In the genomic region with DNA sequence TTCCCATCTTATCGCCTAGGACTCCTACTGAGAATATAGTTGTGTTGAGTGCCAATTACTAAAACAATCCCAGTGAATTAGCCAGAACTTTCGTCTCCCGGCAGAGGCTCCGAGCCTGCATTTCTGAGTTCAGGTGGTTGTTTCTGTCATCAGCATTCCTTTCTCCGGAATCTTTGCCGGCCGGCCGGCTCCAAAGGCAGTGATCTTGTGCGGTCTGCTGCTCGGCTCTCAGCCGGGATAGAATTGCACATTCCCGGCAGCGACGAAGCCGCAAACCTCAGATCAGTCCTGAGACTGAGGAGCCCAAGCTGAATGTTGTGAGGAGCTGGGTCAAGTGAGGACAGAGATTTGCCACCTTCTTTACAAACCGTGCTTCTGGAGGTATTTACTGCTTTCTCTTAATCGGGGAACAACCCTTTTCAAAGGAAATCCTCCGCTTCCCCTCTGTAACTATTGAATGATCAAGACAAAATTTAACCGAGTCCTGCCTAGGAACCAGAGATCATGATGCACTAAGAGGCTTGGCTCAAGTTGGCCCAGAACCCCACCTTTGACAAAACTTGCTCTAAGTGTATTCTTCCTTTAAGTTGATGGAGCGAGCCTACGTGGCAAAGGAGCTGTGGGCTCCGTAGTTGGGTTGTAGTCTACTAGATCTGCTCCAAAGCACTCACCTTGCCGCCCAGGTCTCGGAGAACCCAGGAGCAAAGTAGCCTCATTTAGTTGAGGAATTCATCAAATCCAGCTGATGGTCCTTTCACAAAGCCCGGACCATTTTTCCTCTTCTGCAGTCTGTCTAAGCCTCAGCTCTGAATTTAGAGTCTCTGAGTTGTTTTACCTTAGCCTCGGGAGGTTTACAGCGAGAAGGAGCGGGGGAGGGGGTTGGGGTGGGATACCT, we compare ENCODE assay signal across 10 mouse cellular contexts. TPM values are rescaled to one million over a fixed set of nuclear protein-coding genes. Genes with fewer than 3 reads are reported as not detected.
DNase-seq lines count a peak whose midpoint lies in the region; ATAC-seq and TF ChIP-seq lines count a peak whose summit lies in the region.
"Had no signal": no experiment of that assay in that cellular context is flagged by ENCODE, and none has a peak within 500 bp of the region (broad histone marks: within the 10 kb centered on the region; RNA-seq: fewer than 3 reads in every experiment).

No protein-coding gene starts in this region.

- peaks cover 73% of the 10 kb centered on the region for H3K27me3 ChIP-seq in heart, embryonic 13.5 days (replicated peaks)
- H3K27me3 ChIP-seq in heart, adult 2 months (ENCODE audit: control insufficient read depth, insufficient read depth, low read length) = peaks cover 16% of the 10 kb centered on the region
- peaks cover 50% of the 10 kb centered on the region for H3K27me3 ChIP-seq in forebrain, embryonic 11.5 days (ENCODE audit: control insufficient read depth, insufficient read depth, low read length)
- peaks cover 86% of the 10 kb centered on the region for H3K27me3 ChIP-seq in midbrain, embryonic 13.5 days

- no peak for TF ChIP-seq EP300 in heart, adult 2 months (IDR thresholded peaks at IDR 0.05; ENCODE audit: insufficient read depth, low read depth, low read length)

- TF ChIP-seq POLR2A in heart, adult 2 months (IDR thresholded peaks at IDR 0.05; ENCODE audit: insufficient read depth, low read depth, low read length) = no peak

- intact Hi-C loops in heart, adult 2 months (cut with DNase I) = no loop called here

- no peaks in the 10 kb centered on the region for H3K36me3 ChIP-seq in heart, embryonic 13.5 days
- H3K36me3 ChIP-seq in heart, adult 2 months (ENCODE audit: control insufficient read depth, insufficient read depth, low read length) = no peaks in the 10 kb centered on the region
- H3K36me3 ChIP-seq in forebrain, embryonic 11.5 days (ENCODE audit: control insufficient read depth, insufficient read depth, low read length) = no peaks in the 10 kb centered on the region
- H3K36me3 ChIP-seq in midbrain, embryonic 13.5 days = no peaks in the 10 kb centered on the region

- H3K4me1 ChIP-seq in heart, embryonic 13.5 days = peaks cover 8% of the 10 kb centered on the region; the same call in 1 of the 2 replicates
- no peaks in the 10 kb centered on the region for H3K4me1 ChIP-seq in heart, adult 2 months (ENCODE audit: control insufficient read depth, insufficient read depth, low read length)
- peaks cover 2% of the 10 kb centered on the region; the same call in 1 of the 2 replicates for H3K4me1 ChIP-seq in forebrain, embryonic 11.5 days (replicated peaks; ENCODE audit: control insufficient read depth, insufficient read depth, low read length)
- peaks cover 10% of the 10 kb centered on the region for H3K4me1 ChIP-seq in midbrain, embryonic 13.5 days (replicated peaks)

- peak overlapping the region; percentile 26 for H3K4me3 ChIP-seq in heart, embryonic 13.5 days
- H3K4me3 ChIP-seq in heart, adult 2 months = no peak overlapping the region
- peak overlapping the region; percentile 5; the same call in 1 of the 2 replicates for H3K4me3 ChIP-seq in forebrain, embryonic 11.5 days (ENCODE audit: low read depth, low read length)
- H3K4me3 ChIP-seq in midbrain, embryonic 13.5 days (replicated peaks) = no peak overlapping the region; the same call in 1 of the 2 replicates

- no peak for TF ChIP-seq CTCF in heart, adult 2 months (IDR thresholded peaks at IDR 0.05)

- peak overlapping the region; percentile 54 for H3K4me2 ChIP-seq in heart, embryonic 13.5 days
- peak overlapping the region; percentile 9; the same call in 1 of the 2 replicates for H3K4me2 ChIP-seq in forebrain, embryonic 11.5 days (ENCODE audit: low read depth, low read length, severe bottlenecking)
- H3K4me2 ChIP-seq in midbrain, embryonic 13.5 days (replicated peaks) = peak overlapping the region; percentile 17

- ATAC-seq in heart, embryonic 13.5 days (ENCODE audit: extremely low read depth, insufficient number of reproducible peaks, low FRiP score, low TSS enrichment) = no peak
- ATAC-seq in forebrain, embryonic 11.5 days (replicated peaks; ENCODE audit: low FRiP score) = no peak
- ATAC-seq in midbrain, embryonic 13.5 days = no peak
- ATAC-seq in frontal cortex, adult (ENCODE audit: low TSS enrichment) = no peak
- ATAC-seq in megakaryocyte-erythroid progenitor cell, adult 5-6 weeks (replicated peaks; ENCODE audit: low FRiP score, low TSS enrichment, poor library complexity, severe bottlenecking) = no peak

- WGBS in heart, embryonic 13.5 days = 4% methylated on average over 28 of the region's 28 CpGs
- 5% methylated on average over 28 of the region's 28 CpGs for WGBS in heart, adult 2 months
- WGBS in forebrain, embryonic 11.5 days = under 1% methylated on average over 28 of the region's 28 CpGs
- WGBS in midbrain, embryonic 13.5 days = under 1% methylated on average over 28 of the region's 28 CpGs

- H3K79me2 ChIP-seq in heart, adult 2 months (replicated peaks; ENCODE audit: control insufficient read depth, insufficient read depth, low read length) = no peaks in the 10 kb centered on the region

- DNase-seq in heart, adult 2 months = no peak
- peak; percentile 27 for DNase-seq in ES-CJ7 (ENCODE audit: low read depth, low spot score)
- DNase-seq in forebrain, embryonic 11.5 days (ENCODE audit: low spot score) = no peak
- DNase-seq in spleen, postnatal 36 days (ENCODE audit: low spot score in 2 of 2) = no peak
- DNase-seq: heart, postnatal 14 days; kidney, postnatal 25 days had no signal

- H3K9me3 ChIP-seq in heart, embryonic 13.5 days = no peaks in the 10 kb centered on the region
- H3K9me3 ChIP-seq in forebrain, embryonic 11.5 days (ENCODE audit: control insufficient read depth, low read length) = no peaks in the 10 kb centered on the region
- no peaks in the 10 kb centered on the region for H3K9me3 ChIP-seq in midbrain, embryonic 13.5 days

- no peak overlapping the region for H3K27ac ChIP-seq in heart, embryonic 13.5 days (replicated peaks)
- H3K27ac ChIP-seq in heart, adult 2 months = no peak overlapping the region
- H3K27ac ChIP-seq in forebrain, embryonic 11.5 days (ENCODE audit: low read depth, low read length) = no peak overlapping the region
- H3K27ac ChIP-seq in midbrain, embryonic 13.5 days = no peak overlapping the region

- H3K9ac ChIP-seq in heart, embryonic 13.5 days = no peak overlapping the region
- no peak overlapping the region for H3K9ac ChIP-seq in heart, adult 2 months (ENCODE audit: low read depth, low read length)
- H3K9ac ChIP-seq in forebrain, embryonic 11.5 days (ENCODE audit: low read length) = no peak overlapping the region
- H3K9ac ChIP-seq in midbrain, embryonic 13.5 days (replicated peaks) = no peak overlapping the region

RNA-seq across cellular contexts. Expression of a gene that starts 4.4 kb away (rescaled TPM):
- 3.0 and 4.7 TPM in 2 replicates for polyA plus RNA-seq in heart, embryonic 13.5 days (2015; fragmentation: Nextera tagmentation; extraction: Ambion mirVana)
- not detected for total RNA-seq in heart, adult 2 months (2021)
- 0.20 and 0.32 TPM in 2 replicates for polyA plus RNA-seq in heart, adult 2 months (2012; rRNA removed)
- 34.0 and 34.8 TPM in 2 replicates for polyA plus RNA-seq in forebrain, embryonic 11.5 days (2014; fragmentation: Nextera tagmentation; extraction: Ambion mirVana)
- polyA plus RNA-seq in midbrain, embryonic 13.5 days (2015; fragmentation: Nextera tagmentation; extraction: Ambion mirVana) = 52.9 and 54.3 TPM in 2 replicates
- not detected in 2 replicates for total RNA-seq in megakaryocyte-erythroid progenitor cell, adult 5-6 weeks (2014; fragmentation: Nextera tagmentation)
- total RNA-seq in megakaryocyte-erythroid progenitor cell, adult 5-6 weeks (2017) = not detected in 2 replicates

Comparison
In these comparisons a context has a peak if more than half of its experiments do, and no peak if none do; other contexts are left out.
1. H3K4me3 ChIP-seq: peak in heart, embryonic 13.5 days (single experiment) and forebrain, embryonic 11.5 days (single experiment); none in heart, adult 2 months (single experiment) and midbrain, embryonic 13.5 days (single experiment).
2. Peak in every context shown above with its lines, with median percentiles within 50 percentile points of each other: H3K4me2 ChIP-seq.